Mouse (Mus musculus): ENCODE measurements around the gene Hipk1.

GRCm38 (mm10) chr3:103790346-103791145 lies 817 bp downstream of the Hipk1 start:
- TF ChIP-seq CTCF (IDR thresholded peaks at IDR 0.05) (no peak), EP300 (IDR thresholded peaks at IDR 0.05) (no peak)
